Mouse (Mus musculus) brain, embryonic 14.5 days (tissue): ENCODE measurements at regions not wholly inside any gene's neighbourhood (a gene's known extent, or its start where the extent isn't known, plus 50 kb on each side); places are given as distances from the start of the nearest gene placed in this dataset.

Experiments used
- CTCF ChIP-seq: fragments of 200-500 bp; IDR thresholded peaks from 2 replicates; pipeline ENCODE4 v1.5.1; 2012; ENCODE audit warnings: inconsistent platforms, mild to moderate bottlenecking, moderate library complexity, borderline replicate concordance; ENCODE audit not compliant: insufficient read depth, insufficient read length; ENCODE audit errors: extremely low read depth
- POLR2A ChIP-seq: fragments of 200-500 bp; IDR thresholded peaks from 2 replicates; pipeline ENCODE4 v1.6.1; 2012; ENCODE audit warnings: mild to moderate bottlenecking, inconsistent platforms, borderline replicate concordance; ENCODE audit not compliant: poor library complexity, insufficient read depth, insufficient read length, severe bottlenecking; ENCODE audit errors: extremely low read depth

DNA sequence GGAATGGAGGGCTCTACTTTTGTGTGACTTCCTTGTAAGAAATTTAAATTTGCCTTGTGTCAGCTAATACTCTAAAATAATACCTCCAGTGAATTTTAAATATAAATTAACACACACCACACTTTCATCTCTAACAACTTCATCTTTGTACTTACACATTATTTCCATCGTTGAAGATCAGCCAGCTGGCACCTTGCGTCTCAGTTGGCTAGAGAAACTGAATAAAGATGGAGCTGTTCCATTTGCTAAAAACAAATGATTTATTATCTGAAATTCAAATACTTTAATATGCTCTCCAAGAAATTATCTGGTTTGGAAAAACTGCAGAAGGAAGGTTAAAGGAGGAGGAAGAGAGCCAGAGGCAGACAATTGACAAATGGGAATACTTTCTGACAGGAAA is 122.0 kb upstream of the Gm11096 start:
- TF ChIP-seq POLR2A (no peak), CTCF (no peak)
